Mouse (Mus musculus) neural tube, embryonic 14.5 days (tissue): ENCODE data around the gene 4930595D18Rik. TPM values are rescaled to one million over a fixed set of nuclear protein-coding genes. Genes with fewer than 3 reads are reported as not detected.
A peak's percentile ranks its signal among the peaks of the same experiment; 100 is the strongest.

Experiments
- ATAC-seq: fragments of 200-750 bp; cut with Nextera tagmentation; 2 replicates; pipeline ENCODE4 v1.8.0; 2017; ENCODE audit warnings: low read depth, mild to moderate bottlenecking, moderate TSS enrichment, moderate library complexity
- H3K27ac ChIP-seq: fragments of 300-500 bp; sonication (generic); 2 replicates; pipeline ENCODE4 v1.5.1; 2014; ENCODE audit warnings: low read depth, mild to moderate bottlenecking, control low read depth, low read length, moderate library complexity, mixed read lengths
- H3K27me3 ChIP-seq: fragments of 300-500 bp; sonication (generic); 2 replicates; pipeline ENCODE4 v1.6.1; 2014; ENCODE audit warnings: low read length; ENCODE audit not compliant: control insufficient read depth, insufficient read depth
- H3K36me3 ChIP-seq: fragments of 300-500 bp; sonication (generic); 2 replicates; pipeline ENCODE4 v1.6.1; 2014; ENCODE audit warnings: low read length, mixed read lengths; ENCODE audit not compliant: control insufficient read depth, insufficient read depth
- H3K4me1 ChIP-seq: fragments of 300-500 bp; sonication (generic); 2 replicates; pipeline ENCODE4 v1.6.1; 2014; ENCODE audit warnings: low read length; ENCODE audit not compliant: control insufficient read depth, insufficient read depth
- H3K4me2 ChIP-seq: fragments of 300-500 bp; sonication (generic); 2 replicates; pipeline ENCODE4 v1.6.1; 2014; ENCODE audit warnings: mild to moderate bottlenecking, low read depth, low read length, control low read depth
- H3K4me3 ChIP-seq: fragments of 300-500 bp; sonication (generic); 2 replicates; pipeline ENCODE4 v1.5.1; 2014; ENCODE audit warnings: low read depth, low read length, control low read depth, mixed read lengths
- H3K9ac ChIP-seq: fragments of 300-500 bp; sonication (generic); replicated peaks from 2 replicates; pipeline ENCODE4 v1.6.1; 2014; ENCODE audit warnings: low read depth, mild to moderate bottlenecking, control low read depth, low read length, mixed read lengths
- H3K9me3 ChIP-seq: fragments of 300-500 bp; sonication (generic); 2 replicates; pipeline ENCODE4 v1.6.1; 2016; ENCODE audit warnings: low read length; ENCODE audit not compliant: control insufficient read depth
- WGBS: fragments of 180-500 bp; shearing (Covaris S2); extraction: QIAGEN DNeasy Blood & Tissue Kit; methylation state at CpG from one replicate; pipeline ENCODE4 v1.1.7; 2014; 5-methylcytosine and 5-hydroxymethylcytosine counted together
- polyA plus RNA-seq: library from polyadenylated mRNA; unstranded; fragments of >200 nt; fragmentation: Nextera tagmentation; extraction: Ambion mirVana; gene quantifications from 2 replicates; pipeline ENCODE4 v1.2.1, GENCODE M21; 2014

Gene 4930595D18Rik
- polyA plus RNA-seq, 1 experiment from 2014 or later = not detected

GRCm38 (mm10) chr12:111161943-111162311 lies 22.4 kb downstream of the 4930595D18Rik start:
- peak overlapping the region; percentile 85 for H3K27ac ChIP-seq
- no peaks in the 10 kb centered on the region for H3K36me3 ChIP-seq
- WGBS = 34% methylated on average over 7 of the region's 7 CpGs
- H3K4me3 ChIP-seq = peak overlapping the region; percentile 15
- no peaks in the 10 kb centered on the region for H3K9me3 ChIP-seq
- peak overlapping the region; percentile 47 for H3K4me2 ChIP-seq
- no peaks in the 10 kb centered on the region for H3K27me3 ChIP-seq
- H3K9ac ChIP-seq = 0 out of 2 replicates have a peak overlapping the region, but pooled peaks have one; percentile 17
- peaks cover 24% of the 10 kb centered on the region for H3K4me1 ChIP-seq
- no peak for ATAC-seq

GRCm38 (mm10) chr12:111160871-111161270 lies 23.4 kb downstream of the 4930595D18Rik start:
- H3K27ac ChIP-seq = no peak overlapping the region
- H3K9ac ChIP-seq = no peak overlapping the region
- WGBS = 94% methylated on average over 10 of the region's 10 CpGs
- H3K4me3 ChIP-seq = no peak overlapping the region
- H3K9me3 ChIP-seq = no peaks in the 10 kb centered on the region
- H3K36me3 ChIP-seq = no peaks in the 10 kb centered on the region
- H3K4me2 ChIP-seq = no peak overlapping the region
- H3K27me3 ChIP-seq = no peaks in the 10 kb centered on the region
- ATAC-seq = no peak
- peaks cover 24% of the 10 kb centered on the region for H3K4me1 ChIP-seq

DNA sequence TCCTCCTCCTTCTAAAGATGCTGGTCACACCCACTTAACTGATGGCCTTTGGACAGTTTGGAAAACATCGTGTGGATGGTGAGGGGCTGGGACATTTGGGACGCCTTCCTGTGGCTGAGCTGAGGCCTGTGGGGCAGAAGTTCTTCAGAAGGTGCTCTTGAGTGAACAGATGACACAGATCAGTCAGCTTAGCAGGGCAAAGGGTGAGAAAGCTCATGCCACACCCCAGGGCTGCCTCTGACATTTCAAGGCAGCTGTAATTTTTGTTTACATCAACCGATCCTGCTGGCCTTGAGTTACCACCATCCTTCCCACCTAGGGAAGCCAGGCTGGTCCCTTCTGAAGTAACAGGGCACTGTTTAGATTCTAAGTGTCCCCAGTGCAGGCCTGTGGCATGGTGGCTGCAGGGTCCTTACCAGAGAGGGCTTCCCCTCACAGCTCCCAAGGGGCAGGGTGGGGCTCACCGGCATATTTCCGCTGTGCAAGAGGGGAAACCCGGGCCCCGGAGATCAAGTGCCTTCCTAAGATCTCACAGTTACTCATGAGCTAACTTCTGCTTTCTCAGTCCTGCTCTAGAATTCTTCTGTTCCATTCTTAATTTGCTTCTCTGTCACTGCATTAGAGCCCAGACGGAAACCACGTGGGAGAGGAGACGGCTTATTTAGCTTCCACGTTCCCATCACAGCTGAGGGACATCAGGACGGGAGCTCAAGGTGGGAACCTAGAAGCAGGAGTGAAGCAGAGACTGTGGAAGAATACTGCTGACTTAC lies 24.4 kb downstream of the 4930595D18Rik start:
- no peak for ATAC-seq
- H3K4me2 ChIP-seq = no peak overlapping the region
- H3K4me3 ChIP-seq = no peak overlapping the region
- H3K9ac ChIP-seq = no peak overlapping the region
- H3K4me1 ChIP-seq = peaks cover 19% of the 10 kb centered on the region
- H3K27ac ChIP-seq = no peak overlapping the region
- WGBS = 69% methylated on average over 12 of the region's 12 CpGs
- H3K27me3 ChIP-seq = no peaks in the 10 kb centered on the region
- H3K36me3 ChIP-seq = no peaks in the 10 kb centered on the region
- no peaks in the 10 kb centered on the region for H3K9me3 ChIP-seq

GRCm38 (mm10) chr12:111155756-111156155 lies 28.5 kb downstream of the 4930595D18Rik start:
- Histone ChIP-seq H3K27me3 (no peaks in the 10 kb centered on the region), H3K4me2 (no peak overlapping the region), H3K4me1 (0 out of 2 replicates have a peak, but pooled peaks cover 3% of the 10 kb centered on the region), H3K27ac (no peak overlapping the region), H3K9ac (no peak overlapping the region), H3K4me3 (no peak overlapping the region), H3K36me3 (no peaks in the 10 kb centered on the region), H3K9me3 (no peaks in the 10 kb centered on the region)
- WGBS = 76% methylated on average over 1 of the region's 1 CpGs
- no peak for ATAC-seq

GRCm38 (mm10) chr12:111154641-111155040 lies 29.6 kb downstream of the 4930595D18Rik start:
- Histone ChIP-seq H3K27ac (no peak overlapping the region), H3K4me1 (0 out of 2 replicates have a peak, but pooled peaks cover 3% of the 10 kb centered on the region), H3K27me3 (no peaks in the 10 kb centered on the region), H3K4me3 (no peak overlapping the region), H3K36me3 (no peaks in the 10 kb centered on the region), H3K4me2 (no peak overlapping the region), H3K9ac (no peak overlapping the region), H3K9me3 (no peaks in the 10 kb centered on the region)
- no peak for ATAC-seq
- WGBS = 96% methylated on average over 6 of the region's 6 CpGs

GRCm38 (mm10) chr12:111153946-111154345 lies 30.3 kb downstream of the 4930595D18Rik start:
- no peaks in the 10 kb centered on the region for H3K27me3 ChIP-seq
- H3K9ac ChIP-seq = no peak overlapping the region
- ATAC-seq = no peak
- H3K4me1 ChIP-seq = 0 out of 2 replicates have a peak, but pooled peaks cover 3% of the 10 kb centered on the region
- H3K36me3 ChIP-seq = no peaks in the 10 kb centered on the region
- no peak overlapping the region for H3K4me3 ChIP-seq
- no peak overlapping the region for H3K4me2 ChIP-seq
- no peaks in the 10 kb centered on the region for H3K9me3 ChIP-seq
- 41% methylated on average over 5 of the region's 5 CpGs for WGBS
- H3K27ac ChIP-seq = no peak overlapping the region

DNA sequence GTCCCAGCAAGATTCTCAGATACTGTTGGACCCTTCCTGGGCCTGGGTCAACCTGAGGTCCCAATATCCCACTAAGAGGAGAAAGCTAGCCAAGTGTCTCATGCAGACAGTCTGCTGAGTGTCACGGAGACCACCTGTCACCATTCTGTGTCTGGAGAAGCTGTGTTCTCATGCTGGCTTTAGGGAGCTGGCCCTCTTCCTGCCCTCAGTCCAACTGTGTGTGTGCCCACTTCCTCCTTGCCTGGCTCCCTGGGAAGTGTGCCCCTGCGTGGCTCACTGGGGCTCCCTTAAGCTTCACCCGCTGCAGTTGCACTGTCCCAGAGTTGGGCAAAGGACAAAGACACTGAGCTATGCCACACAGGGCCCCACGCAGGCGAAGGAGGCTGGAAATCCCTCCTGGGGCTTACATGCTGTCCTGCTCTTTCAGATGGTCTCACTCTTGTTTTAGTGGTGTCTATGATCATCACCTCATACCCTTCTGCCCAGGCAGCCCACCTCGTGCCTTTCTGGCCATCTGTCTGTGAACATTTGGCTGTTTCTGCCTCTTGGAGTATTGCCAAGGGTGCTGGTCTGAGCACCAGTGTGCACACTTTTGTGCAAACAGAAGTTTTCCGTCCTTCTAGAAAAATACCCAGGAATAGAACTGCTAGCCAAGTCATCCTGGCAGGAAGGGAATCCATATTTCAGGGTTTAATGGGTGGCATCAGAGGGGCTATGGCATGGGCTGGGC lies 31.1 kb downstream of the 4930595D18Rik start:
- Histone ChIP-seq H3K4me1 (0 out of 2 replicates have a peak, but pooled peaks cover 3% of the 10 kb centered on the region), H3K9ac (no peak overlapping the region), H3K36me3 (no peaks in the 10 kb centered on the region), H3K9me3 (no peaks in the 10 kb centered on the region), H3K4me2 (no peak overlapping the region), H3K27me3 (no peaks in the 10 kb centered on the region), H3K27ac (no peak overlapping the region), H3K4me3 (no peak overlapping the region)
- no peak for ATAC-seq
- 70% methylated on average over 7 of the region's 7 CpGs for WGBS

GRCm38 (mm10) chr12:111152579-111152978 lies 31.7 kb downstream of the 4930595D18Rik start:
- Histone ChIP-seq H3K4me2 (no peak overlapping the region), H3K4me3 (no peak overlapping the region), H3K27ac (no peak overlapping the region), H3K4me1 (0 out of 2 replicates have a peak, but pooled peaks cover 3% of the 10 kb centered on the region), H3K9ac (no peak overlapping the region), H3K36me3 (no peaks in the 10 kb centered on the region), H3K9me3 (no peaks in the 10 kb centered on the region), H3K27me3 (no peaks in the 10 kb centered on the region)
- 88% methylated on average over 6 of the region's 6 CpGs for WGBS
- ATAC-seq = no peak
